Mouse (Mus musculus) CD8-positive naive resting alpha-beta T cell, adult 2 months (primary cell): ENCODE measurements around the gene Zdhhc14.
"Not testable (repeated sequence)": the region's sequence is repeated elsewhere in the genome, so short reads cannot be mapped to it uniquely, and the experiment has no call there.

Experiments
- DNase-seq, 2 experiments: peaks; one replicate each; pipeline ENCODE4 v3.0.0; 2022; ENCODE audit warnings: low read depth in 2 of 2, low spot score in 2 of 2

Zdhhc14 gene

DNA sequence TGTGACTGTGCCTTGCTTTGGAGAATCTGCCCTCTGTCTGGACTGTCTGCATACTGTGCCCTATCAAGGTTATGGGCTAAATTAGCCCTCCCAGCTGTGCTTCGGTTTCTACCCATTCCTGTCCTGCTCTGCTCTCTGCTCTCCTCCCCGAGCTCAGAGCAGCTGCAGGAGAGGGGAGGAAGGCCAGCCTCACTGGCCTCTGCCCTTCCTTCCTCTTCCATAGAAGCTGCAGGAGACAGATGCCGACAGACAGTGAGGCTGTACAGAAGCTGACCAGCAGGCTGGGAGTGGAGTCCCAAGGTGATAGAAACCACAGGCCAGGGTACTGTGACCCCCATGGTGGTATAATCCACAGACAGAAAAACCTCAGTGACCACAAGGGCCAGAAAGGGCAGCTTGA, 104.1 kb downstream of the Zdhhc14 start:
- no peak for DNase-seq

DNA sequence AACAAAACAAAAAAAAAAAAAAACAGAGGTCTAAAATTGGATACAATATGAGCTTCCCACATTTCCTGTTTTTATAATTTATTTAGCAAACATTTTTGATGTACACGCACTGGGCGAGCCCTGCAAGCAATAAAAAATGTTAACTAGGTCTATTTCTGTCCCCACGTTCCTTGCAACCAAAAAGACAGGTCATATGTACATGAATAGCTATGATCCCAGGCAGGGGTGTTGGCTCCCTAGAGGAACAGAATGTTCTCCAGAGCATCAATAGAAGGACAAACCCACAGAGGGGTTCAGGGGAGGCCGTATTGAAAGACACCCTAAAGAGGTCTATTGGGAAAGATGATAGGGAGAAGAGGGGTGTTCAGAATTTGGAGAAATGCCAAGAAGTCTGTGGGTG, 106.6 kb downstream of the Zdhhc14 start:
- DNase-seq, result no peak

DNA sequence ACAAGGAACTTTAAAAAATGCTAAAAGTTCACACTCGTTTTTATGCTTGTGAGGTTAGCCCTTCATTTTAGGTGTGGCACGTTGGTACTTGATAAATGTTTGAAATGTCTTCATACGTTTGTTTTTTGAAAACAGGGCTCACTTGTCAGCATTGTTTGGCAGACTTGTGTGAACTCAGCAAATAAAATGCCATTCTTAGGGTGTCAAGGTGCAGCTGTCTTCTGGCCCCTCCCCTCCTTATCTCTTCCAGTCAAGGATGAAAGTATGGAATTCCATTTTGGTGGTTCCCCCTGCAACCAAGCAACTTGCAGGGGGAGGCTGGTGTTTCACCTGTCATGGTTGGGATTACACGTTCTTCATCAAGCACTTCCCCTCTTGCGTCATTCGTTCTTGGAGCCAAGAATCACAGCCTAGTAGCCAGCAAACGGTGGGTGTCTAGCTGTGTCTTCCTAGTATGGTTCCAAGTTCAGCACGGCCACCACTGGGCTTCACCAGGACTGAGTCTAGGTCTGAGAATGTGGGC, 108.2 kb downstream of the Zdhhc14 start:
- DNase-seq, result no peak

DNA sequence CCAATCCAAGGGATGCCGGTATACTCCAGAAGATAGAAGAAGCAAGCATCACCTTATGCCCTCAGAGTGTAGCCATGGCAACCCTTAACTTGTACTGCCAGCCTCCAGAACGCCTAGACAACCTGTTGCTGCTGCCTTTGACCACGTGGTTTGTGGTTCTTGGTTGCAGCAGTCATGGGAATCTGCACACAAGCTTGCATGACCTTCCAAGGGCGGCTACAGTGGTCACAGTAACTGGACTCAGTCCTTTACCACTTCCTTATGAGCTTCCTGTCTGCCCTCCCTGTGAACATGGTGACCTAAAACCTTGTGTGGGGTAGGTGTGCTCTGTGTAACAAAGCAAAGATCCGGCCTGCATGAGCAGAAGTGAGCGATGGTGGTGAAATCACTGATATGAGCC, 109.6 kb downstream of the Zdhhc14 start:
- DNase-seq, result no peak

DNA sequence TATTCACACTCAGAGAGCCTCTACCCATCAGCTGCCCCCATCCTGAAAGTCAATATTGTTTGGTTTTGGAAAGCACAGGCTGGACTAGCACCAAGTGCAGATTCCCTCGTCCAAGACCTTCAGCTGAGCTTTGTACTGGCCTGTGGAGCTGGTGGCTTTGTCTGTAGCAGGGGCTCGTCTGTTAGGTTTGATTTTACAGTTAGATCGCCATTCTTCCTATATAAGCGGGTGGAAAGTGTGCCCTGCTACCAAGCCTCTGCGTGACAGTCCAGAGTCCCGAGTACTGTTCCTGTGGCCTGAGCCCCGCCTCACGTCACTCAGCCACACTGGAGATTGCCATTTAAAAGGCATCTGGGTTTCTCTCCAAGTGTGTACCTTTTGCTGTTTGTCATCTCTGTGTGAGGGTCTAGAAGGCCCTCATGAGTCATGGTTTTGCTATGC, 113.8 kb downstream of the Zdhhc14 start:
- DNase-seq, result no peak

DNA sequence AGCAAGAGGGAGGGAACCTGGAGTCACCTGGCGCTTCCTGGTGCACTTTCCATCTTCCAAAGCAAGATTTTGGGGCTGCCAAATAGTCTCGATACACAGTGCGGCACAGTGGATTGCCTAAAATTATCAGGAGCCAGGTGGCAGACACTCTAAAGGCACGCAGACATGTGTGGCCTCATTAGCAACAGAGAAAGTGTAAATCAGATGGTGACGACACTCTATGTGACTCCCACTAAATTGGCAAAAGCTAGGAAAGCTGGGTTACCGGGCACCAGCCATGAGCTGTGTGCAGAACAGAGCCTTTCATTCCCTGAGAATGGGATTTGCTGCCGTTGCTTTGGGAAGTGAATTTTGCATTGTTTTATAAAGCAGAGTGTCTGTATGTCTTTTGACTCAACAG, 115.0 kb downstream of the Zdhhc14 start:
- no peak for DNase-seq

DNA sequence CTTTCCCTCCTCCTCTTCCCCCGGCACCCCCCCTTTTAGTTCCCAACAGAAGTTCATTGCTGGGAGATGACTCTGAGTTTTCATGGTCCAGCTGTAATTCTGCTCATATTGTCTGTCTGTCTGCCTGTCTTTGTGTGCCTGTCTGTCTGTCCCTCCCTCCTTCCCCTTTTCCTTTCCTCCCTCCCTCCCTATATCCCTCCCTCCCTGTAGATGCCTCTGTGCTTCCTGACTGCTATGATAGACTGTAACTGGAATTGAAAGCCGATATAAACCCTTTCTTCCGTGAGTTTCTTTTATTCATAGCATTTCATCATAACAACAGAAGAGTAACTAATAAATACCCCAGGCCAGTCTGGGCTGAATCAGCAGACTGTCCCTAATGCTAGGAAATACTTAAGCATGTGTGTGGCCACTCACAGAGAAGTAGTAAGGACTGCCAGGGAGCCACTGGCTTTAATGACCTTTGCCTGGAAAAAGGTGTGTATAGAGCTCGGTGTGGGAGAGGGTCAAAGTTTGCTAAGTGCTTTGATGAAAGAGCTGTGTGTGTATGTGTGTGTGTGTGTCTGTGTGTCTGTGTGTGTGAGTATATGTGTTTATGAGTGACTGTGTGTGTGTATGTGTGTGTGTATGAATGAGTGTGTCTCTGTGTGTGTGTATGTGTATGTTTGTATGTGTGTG, 117.7 kb downstream of the Zdhhc14 start:
- DNase-seq, result no peak

DNA sequence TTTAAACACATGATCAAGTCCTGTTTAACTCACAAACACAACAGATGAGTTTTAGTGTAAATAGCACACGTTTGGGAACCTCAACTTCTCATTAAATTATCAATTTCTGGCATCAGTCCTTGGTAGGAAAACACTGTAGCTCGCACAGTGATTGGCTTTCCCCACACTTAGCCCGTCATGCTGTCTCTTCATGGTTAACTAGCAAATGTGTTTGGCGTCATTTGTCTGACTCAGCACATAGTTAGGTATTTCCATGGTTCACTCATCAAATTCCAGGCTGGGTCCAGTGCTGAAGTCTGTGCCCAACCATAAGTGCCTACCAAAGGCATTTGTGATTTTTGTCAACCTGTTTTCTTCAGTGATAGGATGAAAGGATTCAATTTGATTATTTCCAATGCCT, 119.9 kb downstream of the Zdhhc14 start:
- DNase-seq, result no peak

DNA sequence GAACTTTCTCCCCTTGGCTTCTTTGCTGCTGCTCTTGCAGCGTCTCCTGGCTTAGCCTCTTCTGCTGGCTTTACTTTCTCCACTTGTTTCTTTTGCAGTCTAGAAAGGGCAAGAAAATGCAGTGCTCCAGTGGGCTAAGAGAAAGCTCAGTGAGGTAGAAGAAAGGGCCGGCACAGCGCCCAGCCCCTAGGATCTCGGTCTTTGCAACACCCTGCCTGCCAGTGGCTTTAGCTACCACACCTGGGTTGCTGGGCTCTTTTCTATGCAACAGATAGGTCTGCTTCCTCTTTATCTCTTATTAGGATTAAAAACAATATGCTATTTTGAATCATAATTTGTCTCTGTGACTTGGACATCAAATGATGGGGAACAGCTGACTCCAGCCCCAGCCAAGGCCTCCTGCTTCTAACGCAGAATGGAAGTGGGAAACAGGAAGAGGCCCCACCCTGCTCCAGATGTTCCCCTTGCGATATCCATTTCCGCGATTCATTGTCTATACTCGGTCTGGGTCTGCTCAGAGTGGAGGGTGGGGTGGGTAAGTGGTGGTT, 122.5 kb downstream of the Zdhhc14 start:
- no peak for DNase-seq

DNA sequence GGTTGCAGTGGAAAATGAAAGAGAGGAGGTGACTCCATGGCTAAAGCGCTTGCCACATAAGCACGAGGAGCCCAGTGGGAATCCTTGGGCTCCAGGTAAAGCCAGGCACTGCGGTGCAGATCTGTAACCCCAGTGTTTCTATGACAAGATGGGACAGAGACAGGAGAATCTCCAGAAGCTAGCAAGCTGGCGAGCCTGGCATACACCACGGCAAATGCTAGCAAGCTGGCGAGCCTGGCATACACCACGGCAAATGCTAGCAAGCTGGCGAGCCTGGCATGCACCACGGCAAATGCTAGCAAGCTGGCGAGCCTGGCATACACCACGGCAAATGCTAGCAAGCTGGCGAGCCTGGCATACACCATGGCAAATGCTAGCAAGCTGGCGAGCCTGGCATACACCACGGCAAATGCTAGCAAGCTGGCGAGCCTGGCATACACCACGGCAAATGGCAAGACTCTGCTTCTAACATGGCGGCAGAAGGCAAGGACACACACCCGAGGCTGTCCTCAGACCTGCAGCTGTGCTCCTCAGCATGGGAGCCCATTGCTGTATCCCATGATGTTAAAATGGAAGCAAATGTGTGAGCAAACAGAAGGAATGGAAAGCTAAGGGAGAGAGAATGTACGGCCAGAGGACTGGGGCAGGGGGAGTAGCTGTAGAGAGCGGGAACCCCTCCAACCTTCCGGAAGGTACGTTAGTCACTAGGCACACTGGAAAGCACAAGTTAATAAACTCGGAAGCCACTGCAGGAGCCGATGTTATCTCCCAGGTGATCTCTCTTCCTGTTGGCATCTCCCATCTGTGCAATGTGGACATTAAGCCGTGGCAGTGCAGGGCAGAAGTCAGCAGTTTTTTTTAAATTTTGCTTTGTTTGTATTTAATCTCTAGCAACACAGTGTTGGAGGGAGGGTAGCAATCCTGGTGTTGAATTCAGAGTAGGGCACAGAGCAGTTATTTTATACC, 129.6 kb downstream of the Zdhhc14 start:
- DNase-seq, result no peak

DNA sequence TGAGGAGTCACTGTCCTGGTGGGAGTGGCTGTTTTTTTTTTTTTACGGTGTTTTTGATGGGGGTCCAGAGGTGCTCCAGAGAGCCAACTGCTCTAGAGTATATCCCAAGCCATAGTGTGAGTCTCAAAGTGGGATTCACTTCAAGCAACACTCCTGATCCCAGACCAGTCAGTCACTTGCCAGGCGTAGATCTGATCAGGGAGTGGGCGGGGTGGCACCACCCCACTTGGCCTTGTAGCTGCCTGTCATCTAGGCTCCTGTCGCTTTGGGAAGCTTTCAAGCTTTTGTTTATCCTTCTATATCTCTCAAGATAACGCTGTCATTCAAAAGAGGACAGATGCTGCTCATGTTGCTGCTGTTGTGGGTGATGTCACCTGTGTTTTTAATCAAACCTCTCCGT, 130.4 kb downstream of the Zdhhc14 start:
- no peak for DNase-seq

DNA sequence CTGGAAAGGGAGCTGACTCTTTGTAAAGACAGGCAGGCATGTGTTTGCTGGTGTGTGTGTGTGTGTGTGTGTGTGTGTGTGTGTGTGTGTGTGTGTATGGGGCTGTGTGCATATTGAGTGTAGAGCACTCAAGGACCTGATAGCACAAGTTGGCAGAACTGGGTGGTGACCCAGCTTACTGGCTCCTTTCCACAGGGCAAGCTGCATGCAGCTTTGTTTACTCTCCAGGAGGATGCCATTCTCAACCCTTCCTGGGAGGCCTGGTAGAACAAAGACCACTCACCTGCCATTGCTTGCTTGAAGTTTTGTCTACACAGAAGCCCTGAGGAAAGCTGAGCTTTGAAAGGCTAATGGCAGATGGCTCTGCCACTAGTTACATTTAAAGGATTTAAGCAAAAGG, 130.8 kb downstream of the Zdhhc14 start:
- DNase-seq, result no peak

DNA sequence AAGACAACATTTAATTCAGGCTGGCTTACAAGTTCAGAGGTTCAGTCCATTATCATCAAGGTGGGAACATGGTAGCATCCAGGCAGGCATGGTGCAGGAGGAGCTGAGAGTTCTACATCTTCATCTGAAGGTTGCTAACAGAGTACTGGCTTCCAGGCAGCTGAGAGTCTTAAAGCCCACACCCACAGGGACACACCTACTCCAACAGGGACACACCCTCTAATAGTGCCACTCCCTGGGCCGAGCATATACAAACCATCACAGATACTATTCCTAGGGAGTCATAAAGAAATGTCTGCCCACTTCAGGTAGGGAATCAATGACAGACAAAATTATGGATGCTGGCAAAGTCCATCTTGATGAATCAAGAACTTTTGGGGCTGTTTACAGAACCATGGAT, 132.5 kb downstream of the Zdhhc14 start:
- not testable (repeated sequence) for DNase-seq

DNA sequence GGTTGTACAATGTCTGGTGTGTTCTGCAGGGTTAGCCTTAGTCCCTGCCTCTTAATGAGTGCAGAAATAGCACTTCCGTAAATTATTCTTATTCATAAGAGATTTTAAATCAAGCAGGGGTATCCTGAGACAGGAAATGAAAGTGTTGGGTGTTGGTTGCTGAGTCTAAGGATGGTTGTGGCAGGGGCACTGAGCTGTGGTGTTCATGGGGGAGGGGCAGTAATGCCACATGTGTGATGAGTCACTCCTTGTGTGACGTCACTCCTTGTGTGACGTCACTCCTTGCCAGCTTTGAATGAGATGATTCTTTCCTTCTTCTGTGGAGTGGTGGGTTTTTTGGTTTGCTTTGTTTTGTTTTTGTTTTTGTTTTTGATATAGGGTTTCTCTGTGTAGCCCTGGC, 134.0 kb downstream of the Zdhhc14 start:
- peak in 1 of 2 experiments; percentile 1 for DNase-seq

DNA sequence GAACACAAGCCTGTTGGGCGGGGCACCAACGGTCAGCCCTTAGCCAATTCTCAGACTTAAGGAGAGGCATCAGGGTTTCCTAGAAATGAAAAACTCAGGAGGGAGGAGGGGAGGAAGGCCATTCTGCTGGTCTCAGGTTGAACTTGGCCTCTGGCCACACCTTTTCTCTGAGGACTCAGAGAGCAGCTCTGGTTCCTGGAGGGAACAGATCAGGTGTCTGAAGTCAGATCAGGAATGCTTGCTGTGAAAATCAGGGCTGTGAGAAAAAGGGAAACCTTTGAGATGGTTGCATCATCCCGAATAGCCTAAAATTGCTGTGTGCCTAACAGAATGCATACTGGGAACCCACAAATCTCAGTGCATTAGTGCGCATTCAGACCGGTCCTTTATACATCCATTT, 135.3 kb downstream of the Zdhhc14 start:
- DNase-seq, result no peak

DNA sequence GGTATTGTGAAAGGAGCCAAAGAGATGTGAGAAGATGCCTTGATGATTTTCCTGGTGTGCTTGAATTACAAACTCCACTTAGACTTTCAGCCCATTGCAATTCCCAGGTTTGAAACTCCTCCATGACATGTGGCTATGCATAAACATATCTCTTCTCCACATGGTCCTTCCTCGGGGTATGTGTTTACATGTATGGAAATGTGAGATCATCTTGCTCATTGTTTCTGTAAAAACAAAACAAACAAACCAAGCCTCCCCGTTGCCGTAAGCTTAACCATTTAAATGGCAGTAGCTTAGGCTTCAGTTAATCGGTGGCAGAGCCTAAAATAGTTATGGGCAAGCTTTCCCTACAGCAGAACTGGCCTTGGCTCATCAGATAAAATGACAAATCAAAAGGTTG, 137.3 kb downstream of the Zdhhc14 start:
- no peak for DNase-seq

DNA sequence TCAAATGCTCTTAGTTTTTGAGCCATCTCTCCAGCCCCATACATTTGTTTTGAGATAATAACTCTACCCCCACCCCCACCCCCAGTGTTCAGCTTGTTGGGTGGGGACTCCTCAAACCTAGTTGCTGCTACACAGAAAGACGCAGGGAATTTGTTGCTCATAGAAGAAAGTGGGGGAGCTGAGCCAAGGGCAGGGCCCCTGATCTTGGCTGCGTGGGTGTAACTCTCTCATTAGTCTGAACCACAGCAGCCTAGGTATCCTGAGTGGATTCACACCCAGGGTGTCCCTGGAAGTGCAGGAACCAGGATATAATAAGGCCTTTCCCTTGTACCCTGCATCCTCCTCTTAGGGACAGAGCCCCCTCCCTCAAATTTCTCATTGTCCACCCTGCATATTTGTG, 142.9 kb downstream of the Zdhhc14 start:
- no peak for DNase-seq

DNA sequence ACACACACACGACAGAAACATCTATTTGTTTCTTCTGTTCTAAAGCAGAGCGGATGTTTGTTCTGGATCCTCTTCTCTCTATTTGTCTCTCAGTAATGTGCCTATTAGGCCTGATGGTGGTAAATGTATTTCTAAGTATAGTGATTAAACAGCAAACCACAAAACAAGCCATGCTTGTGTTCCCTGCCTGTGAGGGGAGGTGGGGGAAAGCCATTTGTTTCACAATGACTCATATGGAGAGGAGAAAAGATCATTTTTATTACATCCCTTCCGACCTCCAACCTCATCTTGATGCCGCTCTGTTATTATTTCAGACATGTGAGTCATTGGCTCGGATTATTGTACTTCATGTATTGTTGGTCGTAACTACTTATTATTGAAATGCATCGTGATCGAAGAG, 149.1 kb downstream of the Zdhhc14 start:
- DNase-seq, result no peak

DNA sequence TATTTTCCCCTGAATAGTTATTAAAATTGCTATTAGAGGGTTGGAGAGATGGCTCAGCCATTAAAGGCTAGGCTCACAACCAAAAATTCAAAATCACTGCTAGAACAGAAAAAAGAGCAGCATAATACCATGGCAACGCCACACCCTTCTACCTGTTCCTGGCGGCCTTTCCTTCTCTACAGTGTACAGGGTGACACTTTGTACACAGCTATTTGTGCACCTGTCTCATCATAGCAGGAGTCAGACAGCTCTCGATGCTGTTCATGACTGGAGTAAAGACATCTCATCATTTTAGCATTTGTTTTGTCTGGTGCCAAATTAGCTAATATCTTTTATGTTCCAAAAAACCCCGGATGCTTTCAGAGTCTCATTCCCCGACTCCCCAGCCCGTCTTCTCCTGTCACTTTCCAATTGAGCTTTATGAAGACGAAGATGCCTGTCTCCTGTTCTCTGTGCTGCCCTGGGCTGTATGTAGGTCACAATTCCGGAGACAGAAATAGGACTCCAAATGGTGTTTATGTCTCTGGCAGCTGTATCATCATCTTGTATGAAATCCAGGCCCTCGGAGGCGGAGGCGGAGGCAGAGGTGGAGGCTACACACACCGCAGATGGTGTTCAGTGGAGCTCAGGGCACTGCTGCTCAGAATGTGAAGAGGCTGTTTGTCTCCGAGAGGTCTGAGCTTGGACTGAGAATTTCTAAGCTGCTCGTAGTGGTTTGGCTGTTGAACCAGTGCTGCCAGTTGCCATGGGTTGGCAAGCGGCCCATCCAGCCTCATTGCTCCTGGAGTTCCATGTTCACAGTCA, 150.8 kb downstream of the Zdhhc14 start:
- no peak for DNase-seq

DNA sequence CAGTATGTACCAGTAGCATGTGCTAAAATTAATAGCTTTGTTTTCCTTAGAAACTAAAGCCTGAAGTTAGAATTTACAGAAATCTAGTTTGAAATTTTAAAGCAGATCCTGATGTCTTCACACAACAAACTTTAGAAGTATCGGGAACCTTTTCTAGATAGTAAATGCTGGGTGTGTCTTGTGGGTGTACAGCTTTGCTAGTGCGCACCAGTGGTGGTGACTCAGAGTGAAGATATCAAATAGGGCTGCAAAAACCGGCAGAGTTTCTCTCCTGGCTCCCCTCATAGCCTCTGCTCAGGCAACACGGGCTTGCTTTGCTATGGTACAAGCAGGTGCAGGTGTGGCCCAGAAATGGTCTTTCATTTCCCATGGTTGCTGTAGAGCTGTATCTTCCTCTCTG, 157.8 kb downstream of the Zdhhc14 start:
- DNase-seq, result no peak

DNA sequence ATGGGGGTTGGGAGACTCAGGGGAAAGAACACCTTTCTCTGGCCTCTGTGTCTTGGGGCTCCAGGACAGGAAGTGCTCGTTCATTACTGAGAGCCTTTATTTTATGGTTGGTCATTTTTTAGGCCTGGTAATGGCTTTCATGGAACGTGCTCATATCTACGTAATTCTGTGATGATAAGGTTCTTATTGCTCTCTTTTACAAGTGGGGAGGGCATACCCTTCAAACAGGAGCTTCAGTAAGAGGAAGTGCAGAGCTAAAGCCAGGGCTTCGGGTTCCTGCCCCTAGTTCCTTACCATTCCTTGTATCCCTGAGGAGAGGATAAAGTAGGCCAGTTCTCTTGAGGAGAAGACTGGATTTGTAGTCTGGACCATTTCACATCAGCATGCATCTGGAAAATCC, 158.3 kb downstream of the Zdhhc14 start:
- no peak for DNase-seq
